Mouse (Mus musculus) intestine, embryonic 14.5 days (tissue): ENCODE measurements around the gene Fasn. TPM values are rescaled to one million over a fixed set of nuclear protein-coding genes. Genes with fewer than 3 reads are reported as not detected.

Experiments
- ATAC-seq: fragments of 200-750 bp; cut with Nextera tagmentation; replicated peaks from 2 replicates; pipeline ENCODE4 v1.8.0; 2017; ENCODE audit warnings: low read depth, moderate number of reproducible peaks, moderate TSS enrichment, moderate library complexity; ENCODE audit not compliant: low FRiP score, low TSS enrichment
- DNase-seq: peaks from one replicate; pipeline ENCODE4 v3.0.0-alpha.2; 2018; ENCODE audit warnings: low spot score
- H3K27ac ChIP-seq: fragments of 300-500 bp; sonication (generic); 2 replicates; pipeline ENCODE4 v1.5.1; 2014; ENCODE audit warnings: low read depth, mild to moderate bottlenecking, control low read depth
- H3K27me3 ChIP-seq: fragments of 300-500 bp; sonication (generic); replicated peaks from 2 replicates; pipeline ENCODE4 v1.6.1; 2014; ENCODE audit warnings: low read length, control low read depth; ENCODE audit not compliant: control insufficient read depth, insufficient read depth
- H3K36me3 ChIP-seq: fragments of 300-500 bp; sonication (generic); 2 replicates; pipeline ENCODE4 v1.6.1; 2014; ENCODE audit warnings: low read length, control low read depth; ENCODE audit not compliant: control insufficient read depth, insufficient read depth
- H3K4me1 ChIP-seq: fragments of 300-500 bp; sonication (generic); replicated peaks from 2 replicates; pipeline ENCODE4 v1.6.1; 2014; ENCODE audit warnings: low read length, control low read depth, mixed read lengths; ENCODE audit not compliant: control insufficient read depth, insufficient read depth
- H3K4me2 ChIP-seq: fragments of 300-500 bp; sonication (generic); 2 replicates; pipeline ENCODE4 v1.6.1; 2014; ENCODE audit warnings: low read length
- H3K4me3 ChIP-seq: fragments of 300-500 bp; sonication (generic); 2 replicates; pipeline ENCODE4 v1.5.1; 2014; ENCODE audit warnings: low read depth, low read length, control low read depth, mixed read lengths
- H3K9ac ChIP-seq: fragments of 300-500 bp; sonication (generic); 2 replicates; pipeline ENCODE4 v1.6.1; 2014; ENCODE audit warnings: mild to moderate bottlenecking, low read length
- H3K9me3 ChIP-seq: fragments of 300-500 bp; sonication (generic); 2 replicates; pipeline ENCODE4 v1.6.1; 2016; ENCODE audit warnings: low read length, control low read depth; ENCODE audit not compliant: control insufficient read depth
- WGBS: fragments of 180-500 bp; shearing (Covaris S2); extraction: QIAGEN DNeasy Blood & Tissue Kit; methylation state at CpG from one replicate; pipeline ENCODE4 v1.1.7; 2014; 5-methylcytosine and 5-hydroxymethylcytosine counted together
- polyA plus RNA-seq: library from polyadenylated mRNA; unstranded; fragments of >200 nt; fragmentation: Nextera tagmentation; extraction: Ambion mirVana; gene quantifications from 2 replicates; pipeline ENCODE4 v1.2.1, GENCODE M21; 2014

Fasn gene
- polyA plus RNA-seq, 1 experiment from 2014 or later: 115 TPM

DNA sequence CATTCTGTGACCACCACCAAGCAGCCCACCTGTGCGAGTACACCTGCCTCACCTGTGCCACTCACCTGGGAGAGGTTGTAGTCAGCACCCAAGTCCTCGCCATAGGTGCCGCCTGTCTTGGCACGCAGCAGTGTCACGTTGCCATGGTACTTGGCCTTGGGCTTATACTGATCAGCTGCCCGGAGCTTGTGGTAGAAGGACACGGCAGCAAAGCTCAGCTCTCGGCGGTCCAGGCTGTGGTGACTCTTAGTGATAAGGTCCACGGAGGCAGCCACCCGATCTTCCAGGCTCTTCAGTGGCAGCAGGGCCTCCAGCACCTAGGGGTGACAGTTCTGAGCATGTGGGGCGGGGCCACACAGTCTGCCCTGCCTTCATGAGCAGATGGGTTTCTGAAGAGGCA, 16.3 kb downstream of the Fasn start:
- ATAC-seq (no peak), DNase-seq (no peak)
- no peak overlapping the region for H3K4me3 ChIP-seq
- peaks cover 80% of the 10 kb centered on the region for H3K36me3 ChIP-seq
- no peaks in the 10 kb centered on the region for H3K4me1 ChIP-seq
- H3K4me2 ChIP-seq: no peak overlapping the region
- H3K27ac ChIP-seq: no peak overlapping the region
- no peak overlapping the region for H3K9ac ChIP-seq
- no peaks in the 10 kb centered on the region for H3K9me3 ChIP-seq
- 92% methylated on average over 12 of the region's 12 CpGs for WGBS
- H3K27me3 ChIP-seq: no peaks in the 10 kb centered on the region

DNA sequence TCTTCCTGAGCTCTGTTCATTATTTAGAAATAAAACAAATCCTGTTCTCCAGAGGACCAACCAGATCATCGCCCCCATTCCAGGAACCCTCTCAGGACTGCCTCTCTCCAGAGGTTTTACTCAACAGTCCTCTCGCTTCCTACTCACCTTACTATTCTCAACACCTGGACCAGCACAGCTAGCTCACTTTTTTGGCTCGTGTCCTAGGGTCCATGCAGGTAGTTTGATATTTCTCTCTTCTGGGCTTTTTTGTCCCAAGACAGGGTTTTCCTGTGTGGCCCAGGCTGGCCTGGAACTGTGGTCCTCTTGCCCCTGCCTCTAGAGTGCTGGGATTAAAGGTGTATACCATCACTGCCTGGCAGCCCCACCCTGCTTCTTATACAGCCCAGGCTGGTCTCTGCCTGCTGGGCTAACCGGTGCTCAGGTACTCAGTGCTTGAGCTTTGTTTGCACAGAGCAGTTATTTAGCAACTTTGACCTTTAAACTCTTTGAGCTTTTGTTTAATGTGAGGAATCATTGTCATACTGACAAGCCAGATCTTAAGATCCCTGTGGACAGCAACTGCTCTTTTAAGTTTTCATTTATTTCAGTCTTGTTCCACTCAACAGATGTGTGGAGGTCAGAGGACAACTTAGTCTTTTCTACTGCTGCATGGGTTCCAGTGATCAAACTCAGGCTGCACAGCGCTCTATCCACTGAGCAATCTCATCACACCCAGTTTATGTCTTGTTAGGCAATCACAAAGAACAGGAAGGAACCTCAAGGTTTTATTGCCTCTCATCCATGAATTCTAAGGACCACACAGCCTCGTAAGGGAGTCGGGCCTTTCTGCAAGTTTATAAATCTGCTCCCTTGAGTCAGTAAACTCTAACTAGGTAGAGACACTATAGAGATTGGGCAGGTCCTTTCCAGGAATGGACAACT, 18.7 kb downstream of the Fasn start:
- Histone ChIP-seq H3K27ac (no peak overlapping the region; the same call in 1 of the 2 replicates), H3K9me3 (no peaks in the 10 kb centered on the region), H3K27me3 (no peaks in the 10 kb centered on the region), H3K36me3 (peaks cover 57% of the 10 kb centered on the region), H3K9ac (no peak overlapping the region), H3K4me2 (no peak overlapping the region), H3K4me1 (no peaks in the 10 kb centered on the region), H3K4me3 (no peak overlapping the region)
- WGBS: 75% methylated on average over 7 of the region's 7 CpGs
- ATAC-seq: peak; percentile 51
- no peak for DNase-seq

DNA sequence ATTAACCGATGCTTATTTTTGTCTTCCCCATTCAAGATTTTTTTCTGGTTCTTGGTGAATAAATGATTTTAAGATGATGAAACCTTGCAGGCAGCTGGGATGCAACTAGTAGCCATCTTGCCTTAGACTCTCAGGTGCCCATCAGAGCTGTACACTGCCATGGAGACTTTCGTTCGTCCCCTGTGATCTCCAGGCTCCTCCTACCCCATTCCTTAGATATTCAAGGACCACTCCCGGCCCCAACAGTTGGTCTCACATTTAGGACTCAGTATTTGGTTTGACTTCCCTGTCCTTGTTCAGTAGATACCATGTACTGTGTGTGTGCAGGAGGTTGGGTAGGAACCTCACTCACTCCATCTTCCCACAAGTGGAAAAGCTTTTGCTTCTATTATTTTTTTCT, 19.6 kb downstream of the Fasn start:
- ATAC-seq (no peak), DNase-seq (no peak)
- Histone ChIP-seq H3K4me1 (peaks cover 7% of the 10 kb centered on the region; the same call in 1 of the 2 replicates), H3K9me3 (no peaks in the 10 kb centered on the region), H3K27me3 (no peaks in the 10 kb centered on the region), H3K4me2 (no peak overlapping the region), H3K27ac (no peak overlapping the region), H3K4me3 (no peak overlapping the region), H3K36me3 (peaks cover 48% of the 10 kb centered on the region), H3K9ac (no peak overlapping the region)
- 67% methylated on average over 4 of the region's 4 CpGs for WGBS

DNA sequence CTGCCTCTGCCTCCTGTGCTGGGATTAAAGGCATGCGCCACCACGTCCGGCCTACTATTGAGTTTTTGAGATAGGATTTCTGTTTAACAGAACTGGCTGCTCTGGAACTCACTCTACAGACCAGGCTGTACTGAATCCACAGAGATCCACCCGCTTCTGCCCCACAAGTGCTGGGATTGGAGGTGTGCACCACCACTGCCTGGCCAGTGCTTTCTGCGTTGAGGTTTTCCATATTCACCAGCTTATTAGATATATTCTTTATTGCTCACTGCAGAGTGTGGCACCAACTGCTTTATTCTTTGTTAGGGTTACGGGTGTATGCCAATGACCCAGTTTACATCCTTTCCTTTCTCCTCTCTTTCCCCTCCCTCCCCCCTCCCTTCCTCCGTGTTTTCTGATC, 20.1 kb downstream of the Fasn start:
- no peaks in the 10 kb centered on the region for H3K9me3 ChIP-seq
- no peak overlapping the region for H3K4me2 ChIP-seq
- WGBS: 77% methylated on average over 7 of the region's 7 CpGs
- ATAC-seq (no peak), DNase-seq (no peak)
- peaks cover 10% of the 10 kb centered on the region; the same call in 1 of the 2 replicates for H3K4me1 ChIP-seq
- H3K4me3 ChIP-seq: no peak overlapping the region
- no peak overlapping the region for H3K27ac ChIP-seq
- peaks cover 43% of the 10 kb centered on the region for H3K36me3 ChIP-seq
- no peaks in the 10 kb centered on the region for H3K27me3 ChIP-seq
- no peak overlapping the region for H3K9ac ChIP-seq

DNA sequence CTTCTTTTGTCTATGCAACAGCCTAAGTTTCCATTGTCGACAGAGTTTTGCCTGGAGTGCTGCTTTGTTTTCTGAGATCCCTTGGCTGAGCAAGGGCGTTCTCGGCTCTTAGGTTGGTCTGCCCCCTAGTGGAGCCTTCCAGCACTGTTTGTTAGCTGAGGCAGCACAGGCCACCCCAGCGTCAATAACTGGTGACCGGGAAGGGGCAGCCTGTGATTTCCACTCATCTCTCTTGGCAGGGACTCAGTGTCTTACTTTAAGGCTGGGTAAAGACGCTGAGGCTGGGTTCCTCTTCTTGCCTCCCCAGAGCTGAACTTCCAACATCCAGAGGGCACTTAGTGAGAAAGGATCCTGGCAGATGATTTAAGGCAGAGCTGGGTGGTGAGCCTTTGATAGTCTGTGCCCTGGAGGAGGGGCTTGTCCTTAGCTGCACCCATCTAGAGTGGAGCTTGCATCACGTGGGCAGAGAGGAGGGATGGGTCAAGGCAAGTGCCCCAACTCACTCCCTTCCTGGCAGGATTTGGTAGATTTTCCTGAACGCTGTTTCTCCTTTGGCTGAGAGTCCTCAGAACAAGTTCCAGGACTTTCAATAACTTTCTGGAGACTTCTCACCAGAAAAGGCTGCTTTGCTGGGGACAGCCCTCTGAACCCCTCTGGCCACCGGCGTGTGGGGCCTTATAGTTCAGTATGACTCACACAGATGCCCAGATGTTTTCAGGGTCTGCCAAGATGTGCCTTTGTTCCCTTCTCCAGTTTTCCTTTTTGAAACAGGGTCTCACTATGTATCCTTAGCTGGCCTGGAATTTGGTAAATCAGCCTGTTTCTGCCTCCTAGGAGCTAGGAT, 24.1 kb downstream of the Fasn start:
- Histone ChIP-seq H3K4me2 (peak overlapping the region; percentile 20; the same call in 1 of the 2 replicates), H3K4me3 (no peak overlapping the region)
- peak; percentile 65 for ATAC-seq

DNA sequence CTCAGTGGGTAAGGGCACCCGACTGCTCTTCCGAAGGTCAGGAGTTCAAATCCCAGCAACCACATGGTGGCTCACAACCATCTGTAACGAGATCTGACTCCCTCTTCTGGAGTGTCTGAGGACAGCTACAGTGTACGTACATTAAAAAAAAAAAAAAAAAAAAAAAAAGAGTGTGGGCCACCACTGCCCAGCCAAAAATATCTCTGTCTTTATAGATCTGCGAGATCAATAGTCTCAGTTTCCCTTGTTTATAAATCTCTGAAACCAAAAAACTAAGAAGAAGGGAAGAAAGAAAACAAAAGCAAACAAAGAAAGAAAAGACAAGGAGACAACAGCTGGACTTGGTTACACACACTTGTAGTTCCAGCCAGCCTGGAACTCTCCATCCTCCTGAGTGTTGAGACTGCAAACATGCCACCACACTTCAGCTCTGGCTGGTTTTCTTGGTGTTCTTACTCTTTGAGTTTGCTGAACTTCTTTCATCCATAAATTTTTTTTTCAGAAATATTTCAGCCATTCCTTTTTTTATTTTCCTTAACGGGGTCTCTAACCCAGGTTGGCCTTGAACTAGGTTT, 24.9 kb downstream of the Fasn start:
- Histone ChIP-seq H3K36me3 (no peaks in the 10 kb centered on the region), H3K4me1 (peaks cover 17% of the 10 kb centered on the region), H3K4me3 (no peak overlapping the region), H3K27me3 (no peaks in the 10 kb centered on the region), H3K9me3 (no peaks in the 10 kb centered on the region), H3K27ac (no peak overlapping the region; the same call in 1 of the 2 replicates), H3K4me2 (peak overlapping the region; percentile 20; the same call in 1 of the 2 replicates), H3K9ac (no peak overlapping the region)
- ATAC-seq: no peak
- no peak for DNase-seq
- 72% methylated on average over 6 of the region's 6 CpGs for WGBS

More for the DNA sequence above, 24.1 kb downstream of the Fasn start:
- DNase-seq: peak; percentile 95
- Histone ChIP-seq H3K4me1 (peaks cover 14% of the 10 kb centered on the region), H3K27ac (0 out of 2 replicates have a peak overlapping the region, but pooled peaks have one; percentile 7), H3K9me3 (no peaks in the 10 kb centered on the region), H3K36me3 (peaks cover 3% of the 10 kb centered on the region; the same call in 1 of the 2 replicates), H3K9ac (0 out of 2 replicates have a peak overlapping the region, but pooled peaks have one; percentile 7), H3K27me3 (no peaks in the 10 kb centered on the region)
- 10% methylated on average over 10 of the region's 10 CpGs for WGBS

DNA sequence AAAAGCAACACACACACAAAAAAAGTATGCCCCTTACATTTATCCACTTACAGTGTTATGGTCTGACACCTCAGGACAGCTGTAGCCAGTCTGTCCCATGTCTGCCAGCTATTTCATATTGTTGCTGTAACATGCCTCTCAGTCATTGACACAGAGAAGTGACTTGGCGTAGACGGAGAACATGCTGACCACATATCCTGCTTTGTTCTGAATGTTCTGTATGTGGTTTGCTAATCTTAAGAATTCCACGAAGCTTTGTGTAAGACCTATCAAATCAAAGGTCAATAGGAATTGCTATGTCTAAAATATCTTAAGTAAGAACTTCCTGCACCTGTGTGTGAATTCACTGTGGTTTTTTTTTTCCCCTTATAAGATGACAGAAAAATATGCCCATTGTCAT, 26.1 kb downstream of the Fasn start:
- Histone ChIP-seq H3K9me3 (no peaks in the 10 kb centered on the region), H3K4me3 (no peak overlapping the region), H3K27ac (no peak overlapping the region), H3K36me3 (peaks cover 10% of the 10 kb centered on the region), H3K4me2 (no peak overlapping the region), H3K9ac (no peak overlapping the region), H3K4me1 (peaks cover 17% of the 10 kb centered on the region), H3K27me3 (no peaks in the 10 kb centered on the region)
- WGBS: 80% methylated on average over 3 of the region's 3 CpGs
- no peak for ATAC-seq
- DNase-seq: no peak

DNA sequence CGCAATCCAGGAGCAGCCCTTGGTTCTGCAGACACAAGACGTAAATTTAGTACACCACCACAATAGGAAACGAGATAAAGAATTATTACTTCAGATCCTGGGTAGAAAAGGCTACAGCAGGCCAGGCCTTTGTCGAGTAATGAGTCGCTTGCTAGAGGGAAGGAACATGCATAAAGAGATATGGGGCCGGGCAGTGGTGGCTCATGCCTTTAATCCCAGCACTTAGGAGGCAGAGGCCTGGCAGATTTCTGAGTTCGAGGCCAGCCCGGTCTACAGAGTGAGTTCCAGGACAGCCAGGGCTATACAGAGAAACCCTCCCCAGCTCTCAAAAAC, 27.8 kb downstream of the Fasn start:
- ATAC-seq (no peak; the same call in 1 of the 2 replicates), DNase-seq (no peak)
- H3K27me3 ChIP-seq: no peaks in the 10 kb centered on the region
- H3K4me3 ChIP-seq: peak overlapping the region; percentile 80
- H3K27ac ChIP-seq: peak overlapping the region; percentile 65; the same call in 1 of the 2 replicates
- peaks cover 27% of the 10 kb centered on the region for H3K36me3 ChIP-seq
- peaks cover 17% of the 10 kb centered on the region for H3K4me1 ChIP-seq
- H3K9ac ChIP-seq: peak overlapping the region; percentile 94; the same call in 1 of the 2 replicates
- H3K4me2 ChIP-seq: peak overlapping the region; percentile 98
- no peaks in the 10 kb centered on the region for H3K9me3 ChIP-seq
- WGBS: 27% methylated on average over 8 of the region's 8 CpGs
